Mouse (Mus musculus) hindbrain, embryonic 13.5 days (tissue): ENCODE results near the gene Zfp385c. TPM values are rescaled to one million over a fixed set of nuclear protein-coding genes. Genes with fewer than 3 reads are reported as not detected.
"Not testable (repeated sequence)": the region's sequence is repeated elsewhere in the genome, so short reads cannot be mapped to it uniquely, and the experiment has no call there.

ENCODE experiments used
- ATAC-seq: fragments of 200-750 bp; cut with Nextera tagmentation; 2 replicates; pipeline ENCODE4 v1.8.0; 2017; ENCODE audit warnings: moderate TSS enrichment; ENCODE audit not compliant: low FRiP score
- H3K27ac ChIP-seq: fragments of 300-500 bp; sonication (generic); 2 replicates; pipeline ENCODE4 v1.5.1; 2015; ENCODE audit warnings: inconsistent platforms, mild to moderate bottlenecking, moderate library complexity
- H3K27me3 ChIP-seq: fragments of 300-500 bp; sonication (generic); 2 replicates; pipeline ENCODE4 v1.6.1; 2015; ENCODE audit warnings: mild to moderate bottlenecking, inconsistent platforms
- H3K36me3 ChIP-seq: fragments of 300-500 bp; sonication (generic); 2 replicates; pipeline ENCODE4 v1.6.1; 2015; ENCODE audit warnings: mild to moderate bottlenecking, inconsistent platforms
- H3K4me1 ChIP-seq: fragments of 300-500 bp; sonication (generic); replicated peaks from 2 replicates; pipeline ENCODE4 v1.6.1; 2015; ENCODE audit warnings: inconsistent platforms
- H3K4me2 ChIP-seq: fragments of 300-500 bp; sonication (generic); 2 replicates; pipeline ENCODE4 v1.6.1; 2015; ENCODE audit warnings: inconsistent platforms, mild to moderate bottlenecking, moderate library complexity
- H3K4me3 ChIP-seq: fragments of 300-500 bp; sonication (generic); 2 replicates; pipeline ENCODE4 v1.5.1; 2015; ENCODE audit warnings: mild to moderate bottlenecking, inconsistent platforms
- H3K9ac ChIP-seq: fragments of 300-500 bp; sonication (generic); 2 replicates; pipeline ENCODE4 v1.6.1; 2015; ENCODE audit warnings: mild to moderate bottlenecking, inconsistent platforms
- H3K9me3 ChIP-seq: fragments of 300-500 bp; sonication (generic); 2 replicates; pipeline ENCODE4 v1.6.1; 2016; ENCODE audit warnings: inconsistent platforms
- WGBS: fragments of 180-500 bp; shearing (Covaris S2); methylation state at CpG from one replicate; pipeline ENCODE4 v1.1.7; 2015; 5-methylcytosine and 5-hydroxymethylcytosine counted together
- polyA plus RNA-seq: library from polyadenylated mRNA; unstranded; fragments of >200 nt; fragmentation: Nextera tagmentation; extraction: Ambion mirVana; gene quantifications from 2 replicates; pipeline ENCODE4 v1.2.1, GENCODE M21; 2015

Zfp385c gene
- polyA plus RNA-seq, 1 experiment from 2014 or later: 0.13 TPM

DNA sequence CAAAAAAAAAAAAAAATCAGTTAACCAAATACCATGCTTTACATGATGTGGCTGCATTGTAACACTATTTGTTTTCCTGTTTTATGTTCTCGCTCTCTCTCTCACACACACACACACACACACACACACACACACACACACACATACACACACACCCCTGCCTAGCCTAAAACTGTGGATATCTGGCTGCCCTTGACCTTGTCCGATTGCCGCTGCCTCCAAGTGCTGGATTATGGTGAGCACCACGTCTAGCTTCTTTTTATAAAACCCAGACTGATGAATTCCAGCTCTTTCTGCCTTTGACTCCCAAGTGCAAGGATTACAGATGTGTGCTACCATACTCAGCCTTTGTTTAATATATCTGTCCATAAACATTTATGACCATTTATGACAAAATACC, 74.8 kb downstream of the Zfp385c start:
- H3K9ac ChIP-seq: no peak overlapping the region
- no peaks in the 10 kb centered on the region for H3K36me3 ChIP-seq
- H3K4me1 ChIP-seq: peaks cover 33% of the 10 kb centered on the region
- H3K4me2 ChIP-seq: peak overlapping the region; percentile 78
- no peak for ATAC-seq
- 93% methylated on average over 4 of the region's 4 CpGs for WGBS
- no peaks in the 10 kb centered on the region for H3K27me3 ChIP-seq
- no peaks in the 10 kb centered on the region for H3K9me3 ChIP-seq
- peak overlapping the region; percentile 88 for H3K4me3 ChIP-seq
- H3K27ac ChIP-seq: no peak overlapping the region

DNA sequence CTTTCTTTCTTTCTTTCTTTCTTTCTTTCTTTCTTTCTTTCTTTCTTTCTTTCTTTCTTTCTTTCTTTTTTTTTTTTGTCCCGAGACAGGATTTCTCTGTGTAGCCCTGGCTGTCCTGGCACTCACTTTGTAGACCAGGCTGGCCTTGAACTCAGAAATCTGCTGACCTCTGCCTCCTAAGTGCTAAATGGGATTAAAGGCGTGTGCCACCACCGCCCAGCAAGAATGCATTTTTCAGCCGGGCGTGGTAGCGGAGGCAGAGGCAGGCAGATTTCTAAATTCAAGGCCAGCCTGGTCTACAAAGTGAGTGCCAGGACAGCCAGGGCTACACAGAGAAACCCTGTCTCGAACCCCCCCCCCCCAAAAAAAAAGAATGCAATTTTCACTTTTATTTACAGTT, 75.4 kb downstream of the Zfp385c start:
- H3K27me3 ChIP-seq, H3K4me3 ChIP-seq, H3K9ac ChIP-seq, H3K27ac ChIP-seq, H3K9me3 ChIP-seq, ATAC-seq, H3K4me2 ChIP-seq, H3K36me3 ChIP-seq: not testable (repeated sequence)
- peaks cover 35% of the 10 kb centered on the region for H3K4me1 ChIP-seq
- 91% methylated on average over 7 of the region's 7 CpGs for WGBS

DNA sequence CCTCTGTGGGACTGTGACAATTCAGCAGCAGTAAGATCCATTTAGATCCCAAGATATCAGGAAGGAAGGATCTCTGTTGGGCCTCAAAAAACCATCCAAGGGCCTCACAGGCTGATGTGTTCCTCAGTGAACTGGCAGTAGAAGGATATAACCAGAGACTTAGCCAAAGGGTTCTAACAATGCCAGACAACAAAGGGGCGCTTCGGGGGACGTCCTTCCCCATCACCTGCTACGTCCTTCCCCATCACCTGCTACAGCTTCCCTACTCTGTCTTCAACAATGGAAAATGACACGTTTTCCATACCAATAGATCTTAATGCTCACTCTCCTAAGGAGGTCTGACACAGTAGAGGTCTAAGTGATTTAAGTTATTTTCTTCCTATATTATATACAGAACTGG, 75.9 kb downstream of the Zfp385c start:
- H3K9me3 ChIP-seq: no peaks in the 10 kb centered on the region
- peaks cover 35% of the 10 kb centered on the region for H3K4me1 ChIP-seq
- no peaks in the 10 kb centered on the region for H3K27me3 ChIP-seq
- no peak overlapping the region for H3K9ac ChIP-seq
- no peak overlapping the region for H3K4me3 ChIP-seq
- ATAC-seq: no peak
- H3K4me2 ChIP-seq: no peak overlapping the region
- peaks cover 6% of the 10 kb centered on the region; the same call in 1 of the 2 replicates for H3K36me3 ChIP-seq
- WGBS: 88% methylated on average over 5 of the region's 5 CpGs
- no peak overlapping the region for H3K27ac ChIP-seq

DNA sequence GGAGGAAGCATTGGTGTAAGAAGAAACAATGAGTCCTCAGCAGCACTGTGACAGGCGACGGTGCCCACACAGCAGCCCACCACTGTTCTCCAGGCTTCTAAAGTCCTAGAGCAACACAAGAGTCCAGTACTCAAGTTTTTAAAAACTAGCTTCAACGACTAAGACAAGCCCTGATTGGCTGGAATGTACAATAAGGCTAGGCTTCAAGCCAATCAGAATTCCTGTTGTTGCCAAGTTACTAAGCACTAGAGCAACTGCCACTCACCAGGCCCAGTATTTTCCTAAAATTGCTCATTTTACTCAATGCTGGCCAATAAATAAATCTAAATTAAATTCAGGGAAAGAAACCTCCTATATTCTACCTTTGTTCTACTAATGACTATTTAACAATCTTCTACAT, 79.0 kb downstream of the Zfp385c start:
- 90% methylated on average over 3 of the region's 3 CpGs for WGBS
- no peak overlapping the region for H3K27ac ChIP-seq
- no peaks in the 10 kb centered on the region for H3K27me3 ChIP-seq
- H3K4me2 ChIP-seq: no peak overlapping the region
- no peaks in the 10 kb centered on the region for H3K9me3 ChIP-seq
- no peak for ATAC-seq
- H3K4me1 ChIP-seq: peaks cover 27% of the 10 kb centered on the region
- H3K4me3 ChIP-seq: no peak overlapping the region
- peaks cover 9% of the 10 kb centered on the region for H3K36me3 ChIP-seq
- no peak overlapping the region for H3K9ac ChIP-seq

DNA sequence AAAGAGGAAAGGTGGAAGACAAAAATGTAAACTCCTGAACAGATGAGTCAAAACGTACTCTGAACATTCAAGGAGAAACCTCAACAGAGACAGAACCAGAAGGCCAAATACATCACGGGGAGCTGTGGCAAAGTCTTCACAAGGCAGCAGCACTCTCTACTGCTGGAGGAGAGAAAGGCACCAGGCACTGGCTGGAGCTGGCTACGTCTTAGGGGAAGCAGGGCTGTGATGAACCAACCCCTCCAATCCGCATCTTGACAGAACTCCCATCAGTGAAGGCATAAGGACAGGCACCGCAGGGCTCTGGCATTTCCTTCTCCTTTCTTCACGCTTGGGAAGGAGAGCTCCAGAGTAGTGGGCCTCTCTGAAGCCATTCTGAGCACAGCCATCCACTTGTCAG, 80.6 kb downstream of the Zfp385c start:
- ATAC-seq: no peak
- no peaks in the 10 kb centered on the region for H3K9me3 ChIP-seq
- H3K4me2 ChIP-seq: no peak overlapping the region
- no peak overlapping the region for H3K4me3 ChIP-seq
- no peaks in the 10 kb centered on the region for H3K27me3 ChIP-seq
- WGBS: 96% methylated on average over 6 of the region's 6 CpGs
- peaks cover 13% of the 10 kb centered on the region for H3K36me3 ChIP-seq
- no peak overlapping the region for H3K9ac ChIP-seq
- H3K27ac ChIP-seq: no peak overlapping the region
- peaks cover 18% of the 10 kb centered on the region; the same call in 1 of the 2 replicates for H3K4me1 ChIP-seq

DNA sequence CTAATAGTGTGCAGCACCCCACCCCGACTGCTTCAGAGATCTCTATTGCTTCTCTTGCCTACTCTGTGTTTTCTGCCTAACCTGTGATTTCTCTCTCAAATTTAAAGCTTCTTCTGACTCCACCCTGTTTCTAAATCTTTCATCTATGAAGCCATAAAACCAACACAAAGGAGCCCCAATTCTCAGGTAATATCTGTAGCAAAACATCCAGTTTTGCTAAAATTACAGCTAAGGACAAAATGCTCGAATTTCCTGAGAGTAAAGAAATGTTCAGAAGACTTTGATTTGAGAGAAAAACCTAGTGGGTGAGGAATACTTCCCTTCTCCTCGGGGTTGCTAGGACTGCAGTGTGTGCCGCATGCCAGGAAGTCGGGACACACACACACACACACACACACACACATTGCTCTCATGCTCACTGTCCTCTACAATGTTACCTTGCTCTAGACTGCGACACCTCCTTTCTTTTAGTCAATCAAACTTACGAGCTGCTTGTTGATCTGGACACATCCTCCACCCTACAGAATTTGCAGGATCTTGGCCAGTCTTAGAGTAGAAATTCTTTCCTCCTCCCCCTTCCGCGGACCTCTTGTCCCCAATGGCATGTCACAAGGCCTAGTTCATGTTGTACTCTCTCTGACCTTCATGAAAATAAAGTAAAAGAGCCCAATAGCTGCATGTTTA, 82.1 kb downstream of the Zfp385c start:
- Histone ChIP-seq H3K4me3 (no peak overlapping the region), H3K4me2 (no peak overlapping the region), H3K27me3 (no peaks in the 10 kb centered on the region), H3K27ac (no peak overlapping the region), H3K9ac (no peak overlapping the region), H3K9me3 (no peaks in the 10 kb centered on the region), H3K4me1 (peaks cover 26% of the 10 kb centered on the region), H3K36me3 (peaks cover 13% of the 10 kb centered on the region)
- 84% methylated on average over 9 of the region's 9 CpGs for WGBS
- ATAC-seq: no peak

DNA sequence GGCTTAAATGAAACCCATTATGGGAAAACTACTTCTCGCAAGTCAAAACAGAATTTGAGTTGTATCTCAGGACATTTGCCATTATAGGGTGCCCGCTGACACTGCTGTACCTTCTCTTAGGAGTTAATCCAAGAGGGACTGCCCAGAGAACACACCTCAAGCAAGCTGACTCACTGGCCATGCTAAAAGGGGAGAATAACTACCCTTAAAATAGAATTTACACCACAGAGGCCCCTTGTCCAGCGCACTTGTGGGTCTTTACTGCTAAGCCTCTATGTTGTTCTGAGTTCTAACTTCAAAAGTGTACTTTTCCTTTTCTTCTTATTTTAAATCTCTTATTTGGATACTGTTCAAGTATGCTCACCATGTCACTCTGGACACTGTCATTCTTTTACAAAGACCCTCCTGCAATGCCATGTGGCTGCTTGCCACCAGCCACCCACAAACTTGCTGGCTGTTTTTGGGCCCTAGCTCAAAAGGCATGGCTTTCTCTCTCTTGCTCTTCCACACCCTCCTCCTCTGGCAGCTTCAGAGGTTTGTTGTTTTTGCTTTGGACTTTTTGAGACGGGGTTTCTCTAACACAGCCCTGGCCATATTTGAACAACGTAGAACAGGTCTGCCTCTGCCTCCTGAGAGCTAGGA, 82.8 kb downstream of the Zfp385c start:
- Histone ChIP-seq H3K9ac (no peak overlapping the region), H3K27ac (no peak overlapping the region; the same call in 1 of the 2 replicates), H3K4me1 (peaks cover 29% of the 10 kb centered on the region), H3K36me3 (peaks cover 13% of the 10 kb centered on the region), H3K9me3 (no peaks in the 10 kb centered on the region), H3K27me3 (no peaks in the 10 kb centered on the region), H3K4me2 (no peak overlapping the region), H3K4me3 (no peak overlapping the region)
- ATAC-seq: no peak
- WGBS: 87% methylated on average over 5 of the region's 5 CpGs

DNA sequence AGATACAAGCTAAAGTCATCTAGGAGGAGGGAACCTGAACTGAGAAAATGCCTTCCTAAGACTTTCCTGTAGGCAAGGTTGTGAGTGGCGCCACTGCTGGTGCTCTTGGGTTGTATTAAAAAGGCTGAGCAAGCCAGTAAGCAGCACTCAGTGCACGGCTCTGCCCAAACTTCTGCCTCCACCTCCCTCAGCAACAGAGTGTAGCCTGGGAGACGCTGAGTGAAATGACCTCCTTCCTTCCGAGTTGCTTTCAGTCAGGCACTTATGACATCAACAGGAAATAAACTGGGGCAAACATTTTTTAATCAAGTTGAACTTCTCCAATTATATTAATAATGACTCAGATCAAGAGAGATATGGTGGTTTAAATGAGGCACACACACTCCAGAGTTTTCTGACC, 83.5 kb downstream of the Zfp385c start:
- H3K27ac ChIP-seq: no peak overlapping the region
- peaks cover 31% of the 10 kb centered on the region for H3K4me1 ChIP-seq
- no peak overlapping the region for H3K9ac ChIP-seq
- H3K9me3 ChIP-seq: no peaks in the 10 kb centered on the region
- H3K36me3 ChIP-seq: peaks cover 13% of the 10 kb centered on the region
- 87% methylated on average over 4 of the region's 4 CpGs for WGBS
- no peaks in the 10 kb centered on the region for H3K27me3 ChIP-seq
- H3K4me3 ChIP-seq: no peak overlapping the region
- no peak overlapping the region for H3K4me2 ChIP-seq
- no peak for ATAC-seq

DNA sequence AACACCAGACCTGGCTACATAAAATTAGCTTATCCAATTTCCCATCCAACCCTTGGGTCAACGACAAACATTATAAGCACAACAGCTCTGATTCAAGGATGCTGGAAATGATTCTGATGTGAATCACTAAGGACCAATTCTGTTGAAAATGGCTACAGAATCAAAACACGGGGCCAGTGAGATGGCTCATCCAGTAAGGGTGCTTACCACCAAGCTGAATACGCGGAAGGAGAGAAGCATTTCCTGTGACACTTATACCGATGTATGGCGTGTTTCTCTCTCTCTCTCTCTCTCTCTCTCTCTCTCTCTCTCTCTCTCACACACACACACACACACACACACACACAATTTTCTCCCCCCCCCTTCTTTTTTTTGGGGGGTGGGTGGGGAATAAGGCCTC, 85.1 kb downstream of the Zfp385c start:
- Histone ChIP-seq H3K36me3 (peaks cover 16% of the 10 kb centered on the region), H3K9ac (no peak overlapping the region), H3K4me1 (peaks cover 27% of the 10 kb centered on the region), H3K27me3 (no peaks in the 10 kb centered on the region), H3K9me3 (no peaks in the 10 kb centered on the region), H3K4me3 (no peak overlapping the region), H3K4me2 (no peak overlapping the region), H3K27ac (no peak overlapping the region)
- no peak for ATAC-seq
- 90% methylated on average over 6 of the region's 6 CpGs for WGBS

DNA sequence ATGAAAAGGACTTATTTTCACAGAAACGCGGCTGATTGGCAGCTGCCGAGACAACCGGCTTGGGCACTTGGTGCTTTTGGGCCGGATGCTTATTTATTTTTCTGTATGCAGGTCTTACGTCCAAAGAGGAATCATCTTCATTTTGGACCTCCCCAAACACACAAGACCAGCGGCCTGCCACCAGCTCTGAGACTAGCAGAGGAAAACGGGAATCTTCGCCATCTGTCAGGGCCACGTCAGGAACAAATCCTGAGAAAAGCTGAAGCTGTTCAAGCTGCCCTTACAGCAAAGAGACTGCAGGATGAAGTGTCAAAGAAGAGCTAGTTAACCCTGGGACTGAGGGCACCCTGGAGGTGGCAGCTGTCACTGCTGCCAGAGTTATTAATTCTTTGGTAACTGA, 86.8 kb downstream of the Zfp385c start:
- Histone ChIP-seq H3K27me3 (no peaks in the 10 kb centered on the region), H3K9ac (no peak overlapping the region), H3K36me3 (peaks cover 25% of the 10 kb centered on the region), H3K9me3 (no peaks in the 10 kb centered on the region), H3K4me1 (peaks cover 25% of the 10 kb centered on the region), H3K4me3 (no peak overlapping the region), H3K4me2 (no peak overlapping the region), H3K27ac (0 out of 2 replicates have a peak overlapping the region, but pooled peaks have one; percentile 23)
- 86% methylated on average over 10 of the region's 10 CpGs for WGBS
- no peak for ATAC-seq

DNA sequence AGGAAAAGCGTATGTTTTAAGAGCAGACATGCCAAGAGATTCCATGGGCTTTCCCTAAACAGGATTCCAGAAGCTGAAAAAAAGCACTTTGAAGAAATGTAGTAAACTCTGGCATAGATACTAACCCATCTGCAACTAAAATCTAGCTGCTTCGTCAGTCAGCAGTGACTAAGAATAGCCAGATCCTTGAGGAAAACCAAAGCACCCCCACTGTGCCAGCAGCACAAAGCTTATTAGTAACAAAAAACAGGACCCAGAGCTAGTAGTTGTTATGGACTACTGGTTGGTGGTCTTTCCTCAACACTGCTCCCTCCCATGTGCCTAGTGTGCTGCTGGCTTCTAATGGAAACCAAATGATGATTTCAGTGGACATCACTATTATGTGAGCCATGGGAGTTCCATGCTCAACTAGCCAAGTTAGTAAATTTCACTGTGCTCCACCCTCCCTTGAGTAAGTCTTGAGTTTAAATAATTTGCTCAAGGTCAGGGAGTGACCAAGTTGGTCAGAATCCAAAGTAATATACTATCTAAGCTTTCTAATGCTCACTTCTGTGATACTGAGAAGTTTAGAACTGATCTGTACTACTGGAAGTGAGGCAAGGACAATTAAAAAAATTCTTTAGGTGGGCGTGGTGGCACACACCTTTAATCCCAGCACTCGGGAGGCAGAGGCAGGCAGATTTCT, 87.8 kb downstream of the Zfp385c start:
- H3K4me3 ChIP-seq: no peak overlapping the region
- ATAC-seq: no peak
- H3K36me3 ChIP-seq: peaks cover 35% of the 10 kb centered on the region
- H3K9ac ChIP-seq: no peak overlapping the region
- H3K4me1 ChIP-seq: peaks cover 15% of the 10 kb centered on the region
- WGBS: 86% methylated on average over 4 of the region's 4 CpGs
- H3K9me3 ChIP-seq: no peaks in the 10 kb centered on the region
- H3K27ac ChIP-seq: peak overlapping the region; percentile 19; the same call in 1 of the 2 replicates
- H3K4me2 ChIP-seq: no peak overlapping the region
- H3K27me3 ChIP-seq: no peaks in the 10 kb centered on the region

DNA sequence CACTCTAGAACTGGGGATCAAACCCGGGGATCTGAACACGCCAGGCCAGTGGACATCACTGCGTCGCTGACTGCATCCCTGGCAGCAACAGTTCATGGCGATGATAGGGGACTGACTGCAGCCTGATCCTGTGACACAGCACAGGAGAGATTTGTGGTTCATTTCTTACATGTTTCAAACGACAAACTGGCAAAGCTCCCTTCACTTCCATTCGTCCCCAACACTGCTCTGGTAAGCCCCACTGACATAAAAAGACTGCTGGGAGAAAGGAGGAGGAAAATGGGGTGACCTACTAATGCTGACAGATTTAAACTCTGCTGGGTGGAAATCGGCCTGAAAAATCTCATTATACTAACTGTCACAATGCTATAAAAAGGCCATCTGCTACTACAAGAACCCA, 88.4 kb downstream of the Zfp385c start:
- H3K9me3 ChIP-seq: no peaks in the 10 kb centered on the region
- H3K27me3 ChIP-seq: no peaks in the 10 kb centered on the region
- no peak overlapping the region for H3K4me3 ChIP-seq
- whole genome bisulfite sequencing: 84% methylated on average over 8 of the region's 8 CpGs
- ATAC-seq: no peak
- H3K4me1 ChIP-seq: peaks cover 15% of the 10 kb centered on the region
- peaks cover 41% of the 10 kb centered on the region for H3K36me3 ChIP-seq
- no peak overlapping the region for H3K27ac ChIP-seq
- no peak overlapping the region for H3K9ac ChIP-seq
- no peak overlapping the region for H3K4me2 ChIP-seq
